Mouse (Mus musculus) stomach, embryonic 14.5 days (tissue): ENCODE results near the gene Mlh3. TPM values are rescaled to one million over a fixed set of nuclear protein-coding genes. Genes with fewer than 3 reads are reported as not detected.
A peak's percentile ranks its signal among the peaks of the same experiment; 100 is the strongest.

Experiments
- ATAC-seq: fragments of 200-750 bp; cut with Nextera tagmentation; 2 replicates; pipeline ENCODE4 v1.8.0; 2017; ENCODE audit warnings: low read depth, moderate TSS enrichment; ENCODE audit not compliant: insufficient number of reproducible peaks, insufficient read depth, low FRiP score
- H3K27ac ChIP-seq: fragments of 300-500 bp; sonication (generic); 2 replicates; pipeline ENCODE4 v1.5.1; 2014; ENCODE audit warnings: mild to moderate bottlenecking, low read length, moderate library complexity, mixed read lengths
- H3K27me3 ChIP-seq: fragments of 300-500 bp; sonication (generic); 2 replicates; pipeline ENCODE4 v1.6.1; 2014; ENCODE audit warnings: low read length, control low read depth, mixed read lengths; ENCODE audit not compliant: control insufficient read depth, insufficient read depth
- H3K36me3 ChIP-seq: fragments of 300-500 bp; sonication (generic); 2 replicates; pipeline ENCODE4 v1.6.1; 2014; ENCODE audit warnings: mild to moderate bottlenecking, control low read depth, low read length, moderate library complexity, mixed read lengths; ENCODE audit not compliant: control insufficient read depth, insufficient read depth
- H3K4me1 ChIP-seq: fragments of 300-500 bp; sonication (generic); 2 replicates; pipeline ENCODE4 v1.6.1; 2014; ENCODE audit warnings: low read length, control low read depth, mixed read lengths; ENCODE audit not compliant: control insufficient read depth, insufficient read depth
- H3K4me2 ChIP-seq: fragments of 300-500 bp; sonication (generic); replicated peaks from 2 replicates; pipeline ENCODE4 v1.6.1; 2014; ENCODE audit warnings: low read depth, low read length, control low read depth
- H3K4me3 ChIP-seq: fragments of 300-500 bp; sonication (generic); 2 replicates; pipeline ENCODE4 v1.5.1; 2014; ENCODE audit warnings: low read depth, low read length, control low read depth
- H3K9ac ChIP-seq: fragments of 300-500 bp; sonication (generic); replicated peaks from 2 replicates; pipeline ENCODE4 v1.6.1; 2014; ENCODE audit warnings: low read depth, mild to moderate bottlenecking, control low read depth, low read length, moderate library complexity, mixed read lengths
- H3K9me3 ChIP-seq: fragments of 300-500 bp; sonication (generic); 2 replicates; pipeline ENCODE4 v1.6.1; 2016; ENCODE audit warnings: low read depth, low read length, control low read depth; ENCODE audit not compliant: control insufficient read depth
- WGBS: fragments of 180-500 bp; shearing (Covaris S2); extraction: QIAGEN DNeasy Blood & Tissue Kit; methylation state at CpG from one replicate; pipeline ENCODE4 v1.1.7; 2014; 5-methylcytosine and 5-hydroxymethylcytosine counted together
- polyA plus RNA-seq: library from polyadenylated mRNA; unstranded; fragments of >200 nt; fragmentation: Nextera tagmentation; extraction: Ambion mirVana; gene quantifications from 2 replicates; pipeline ENCODE4 v1.2.1, GENCODE M21; 2014

Gene Mlh3
- polyA plus RNA-seq, 1 experiment from 2014 or later: 9.0 TPM

DNA sequence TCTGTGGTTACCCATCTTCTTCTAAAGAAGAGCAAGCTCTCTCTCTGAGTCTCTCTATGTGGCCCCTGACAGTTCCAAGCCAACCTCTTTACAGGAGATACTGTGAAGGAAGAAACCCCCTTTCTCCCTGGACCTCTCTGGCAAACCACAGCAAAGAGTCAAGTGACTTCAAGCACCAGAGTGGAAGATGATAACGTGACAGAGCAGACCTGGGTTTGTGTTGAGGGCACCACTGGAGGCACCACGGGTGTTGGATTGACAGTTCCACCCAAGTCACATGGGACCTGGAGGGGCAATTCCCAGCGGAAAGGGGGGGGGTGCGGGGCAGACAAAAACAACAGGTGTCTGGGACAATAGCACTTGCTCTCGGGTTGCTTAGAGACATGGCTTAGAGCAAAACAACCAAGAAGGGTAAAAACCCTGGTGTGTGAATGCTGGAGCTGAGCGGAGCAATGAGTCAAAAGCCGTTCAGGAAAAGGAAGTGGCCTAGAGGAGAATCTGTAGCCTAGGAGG is 61.7 kb downstream of the Mlh3 start:
- Histone ChIP-seq H3K27me3 (no peaks in the 10 kb centered on the region), H3K9ac (no peak overlapping the region), H3K36me3 (no peaks in the 10 kb centered on the region), H3K4me2 (no peak overlapping the region), H3K4me3 (no peak overlapping the region), H3K9me3 (no peaks in the 10 kb centered on the region), H3K4me1 (no peaks in the 10 kb centered on the region), H3K27ac (no peak overlapping the region)
- ATAC-seq: no peak
- 38% methylated on average over 7 of the region's 7 CpGs for WGBS

DNA sequence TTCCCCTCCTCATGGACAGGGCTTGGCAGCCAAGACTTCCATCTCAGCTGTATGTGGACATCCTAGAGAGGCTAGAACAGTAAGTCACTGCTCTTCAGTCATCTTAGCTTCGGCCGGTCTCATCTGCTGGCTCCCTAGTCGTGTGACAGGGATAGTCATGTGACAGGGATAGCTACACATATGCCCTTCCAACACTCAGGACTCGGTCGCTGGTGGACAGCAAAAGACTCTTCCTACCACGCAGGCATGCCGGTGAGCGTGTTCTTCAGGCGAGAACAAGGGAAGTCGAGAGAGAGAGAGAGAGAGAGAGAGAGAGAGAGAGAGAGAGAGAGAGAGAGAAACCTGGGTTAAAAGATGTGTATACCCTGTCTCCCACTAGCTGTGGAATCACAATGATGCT is 65.0 kb downstream of the Mlh3 start:
- Histone ChIP-seq H3K4me3 (no peak overlapping the region), H3K9ac (no peak overlapping the region), H3K4me1 (peaks cover 12% of the 10 kb centered on the region), H3K36me3 (no peaks in the 10 kb centered on the region), H3K27ac (no peak overlapping the region), H3K27me3 (no peaks in the 10 kb centered on the region), H3K4me2 (no peak overlapping the region), H3K9me3 (no peaks in the 10 kb centered on the region)
- 89% methylated on average over 10 of the region's 10 CpGs for WGBS
- no peak for ATAC-seq

DNA sequence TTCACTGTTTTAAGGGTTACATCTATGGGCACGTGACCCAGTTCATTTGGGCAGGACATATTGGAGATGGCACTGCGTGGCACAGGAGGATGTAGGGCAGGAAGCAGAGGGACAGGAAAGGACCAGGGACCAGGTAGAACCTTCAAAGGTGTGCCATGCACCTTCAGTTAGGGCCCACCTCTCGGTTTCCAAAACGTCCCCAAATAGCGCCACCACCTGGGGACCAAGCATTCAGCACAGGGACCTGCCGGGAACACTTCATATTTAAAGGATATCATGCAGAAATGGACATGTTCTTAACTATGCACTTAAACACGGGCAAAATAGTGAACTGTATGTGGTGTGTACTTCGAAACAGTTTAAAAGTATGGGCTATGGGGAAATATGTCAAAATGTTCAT is 66.3 kb downstream of the Mlh3 start:
- H3K4me1 ChIP-seq: peaks cover 12% of the 10 kb centered on the region
- H3K4me2 ChIP-seq: no peak overlapping the region
- ATAC-seq: no peak
- H3K4me3 ChIP-seq: no peak overlapping the region
- H3K36me3 ChIP-seq: no peaks in the 10 kb centered on the region
- no peaks in the 10 kb centered on the region for H3K27me3 ChIP-seq
- H3K9ac ChIP-seq: no peak overlapping the region
- no peak overlapping the region for H3K27ac ChIP-seq
- H3K9me3 ChIP-seq: no peaks in the 10 kb centered on the region
- 49% methylated on average over 8 of the region's 8 CpGs for WGBS

DNA sequence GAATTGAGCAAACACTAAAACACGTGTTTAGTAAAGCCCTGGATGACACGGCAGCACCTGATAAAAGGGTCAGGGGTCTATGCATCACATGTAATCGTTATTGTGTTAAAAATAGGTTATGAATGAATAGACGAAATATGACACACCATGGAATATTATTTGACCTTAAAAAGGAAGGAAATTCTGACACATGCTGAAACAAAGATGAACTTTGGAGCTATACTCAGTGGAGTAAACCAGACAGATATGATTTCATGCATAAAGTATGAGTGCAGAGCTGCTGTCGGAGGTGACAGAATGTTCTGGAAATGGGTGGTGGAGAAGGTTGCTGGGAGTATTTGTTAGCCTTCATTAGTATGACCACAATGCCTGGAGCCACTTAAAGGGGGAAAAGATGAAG is 66.7 kb downstream of the Mlh3 start:
- Histone ChIP-seq H3K36me3 (no peaks in the 10 kb centered on the region), H3K27ac (no peak overlapping the region), H3K4me1 (peaks cover 12% of the 10 kb centered on the region), H3K4me2 (no peak overlapping the region), H3K9me3 (no peaks in the 10 kb centered on the region), H3K4me3 (no peak overlapping the region), H3K27me3 (no peaks in the 10 kb centered on the region), H3K9ac (no peak overlapping the region)
- WGBS: 70% methylated on average over 5 of the region's 5 CpGs
- ATAC-seq: no peak

DNA sequence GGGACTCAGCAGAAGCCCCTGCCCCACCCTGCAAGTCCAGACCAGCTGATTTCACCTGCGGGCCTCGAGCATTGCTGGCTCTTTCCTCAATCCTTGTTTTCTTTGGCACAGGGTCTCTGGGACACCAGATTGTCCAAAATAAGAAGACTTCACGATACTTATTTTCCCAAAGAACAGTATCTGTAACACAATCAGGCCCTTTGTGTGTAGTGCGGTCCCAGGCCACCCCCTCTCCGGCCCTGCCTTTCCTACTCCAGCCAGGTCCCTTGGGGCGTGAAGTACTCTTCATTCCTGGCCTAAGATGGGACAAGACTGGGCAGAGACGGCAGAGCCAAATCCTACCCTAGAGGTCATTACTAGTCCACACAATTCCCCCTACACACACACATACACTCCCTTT is 68.2 kb downstream of the Mlh3 start:
- no peak for ATAC-seq
- 89% methylated on average over 7 of the region's 7 CpGs for WGBS
- H3K27ac ChIP-seq: no peak overlapping the region

DNA sequence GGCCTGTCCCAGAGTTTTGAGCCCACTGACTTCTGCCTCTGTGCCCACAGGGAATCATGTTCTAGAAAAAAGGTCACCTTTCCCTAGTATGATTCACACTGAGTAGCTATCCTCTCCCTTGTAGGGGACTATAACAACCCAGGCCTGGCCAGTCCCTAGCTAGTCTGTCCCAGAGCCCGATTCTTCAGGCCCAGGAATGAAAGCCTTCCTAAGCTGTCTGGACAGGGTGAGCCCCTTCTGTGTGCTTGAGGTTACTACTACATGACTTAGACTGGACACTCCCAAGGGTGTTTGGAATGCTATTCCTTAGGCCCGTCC is 68.6 kb downstream of the Mlh3 start:
- Histone ChIP-seq H3K4me3 (no peak overlapping the region), H3K36me3 (no peaks in the 10 kb centered on the region), H3K27me3 (no peaks in the 10 kb centered on the region), H3K4me1 (peaks cover 26% of the 10 kb centered on the region), H3K9ac (no peak overlapping the region), H3K9me3 (no peaks in the 10 kb centered on the region), H3K4me2 (no peak overlapping the region), H3K27ac (no peak overlapping the region)
- WGBS: 87% methylated on average over 2 of the region's 2 CpGs
- ATAC-seq: no peak

More for the DNA sequence above, 68.2 kb downstream of the Mlh3 start:
- H3K36me3 ChIP-seq: no peaks in the 10 kb centered on the region
- peaks cover 26% of the 10 kb centered on the region for H3K4me1 ChIP-seq
- H3K27me3 ChIP-seq: no peaks in the 10 kb centered on the region
- H3K9me3 ChIP-seq: no peaks in the 10 kb centered on the region
- no peak overlapping the region for H3K4me2 ChIP-seq
- H3K9ac ChIP-seq: no peak overlapping the region
- H3K4me3 ChIP-seq: no peak overlapping the region

DNA sequence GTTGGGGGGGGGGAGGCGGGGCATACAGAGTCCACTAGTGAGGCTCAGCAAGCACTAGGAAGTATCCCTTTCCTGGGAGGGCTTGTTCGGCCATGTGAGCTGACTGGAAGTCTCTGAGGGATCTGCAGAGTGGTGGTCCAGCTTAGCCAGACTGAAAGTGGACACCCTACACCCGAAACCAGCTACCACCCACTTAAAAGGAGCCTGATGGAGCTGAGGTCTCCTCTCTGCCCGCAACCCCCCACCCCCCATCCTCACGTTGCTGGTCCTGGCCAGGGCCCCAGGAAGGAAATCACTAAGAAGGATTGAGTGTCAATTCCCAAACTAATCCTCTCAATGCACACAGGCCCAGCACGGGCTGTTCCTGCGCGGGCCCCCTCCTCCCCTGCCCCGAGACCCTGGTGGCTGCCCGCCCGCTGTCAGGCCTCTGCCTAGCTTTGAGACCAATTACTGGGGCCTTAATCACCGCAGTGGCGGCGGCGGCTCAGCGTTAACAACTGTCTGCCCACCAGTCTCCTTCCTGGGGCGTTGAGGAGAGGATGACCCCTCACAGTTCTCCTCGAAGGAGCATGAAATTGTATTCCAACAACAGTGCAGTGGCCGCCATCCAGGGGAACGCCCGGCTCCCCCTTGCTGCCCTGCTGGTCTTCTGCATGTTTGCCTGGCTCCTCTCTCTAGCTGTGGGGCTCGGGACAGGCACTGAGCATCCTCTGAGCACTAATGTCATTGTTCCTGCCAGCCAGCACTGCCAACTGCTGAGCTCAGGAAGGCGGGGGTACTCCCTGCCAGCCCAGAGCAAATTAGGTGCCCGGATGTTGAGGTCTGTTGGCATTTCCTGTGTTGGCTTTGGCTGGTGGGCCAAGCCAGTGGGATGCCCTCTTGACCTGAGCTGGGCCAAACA is 69.2 kb downstream of the Mlh3 start:
- Histone ChIP-seq H3K27me3 (no peaks in the 10 kb centered on the region), H3K9me3 (no peaks in the 10 kb centered on the region), H3K36me3 (no peaks in the 10 kb centered on the region), H3K9ac (no peak overlapping the region), H3K4me1 (peaks cover 26% of the 10 kb centered on the region), H3K4me3 (no peak overlapping the region), H3K4me2 (no peak overlapping the region), H3K27ac (peak overlapping the region; percentile 33; the same call in 1 of the 2 replicates)
- no peak for ATAC-seq
- 22% methylated on average over 24 of the region's 24 CpGs for WGBS

DNA sequence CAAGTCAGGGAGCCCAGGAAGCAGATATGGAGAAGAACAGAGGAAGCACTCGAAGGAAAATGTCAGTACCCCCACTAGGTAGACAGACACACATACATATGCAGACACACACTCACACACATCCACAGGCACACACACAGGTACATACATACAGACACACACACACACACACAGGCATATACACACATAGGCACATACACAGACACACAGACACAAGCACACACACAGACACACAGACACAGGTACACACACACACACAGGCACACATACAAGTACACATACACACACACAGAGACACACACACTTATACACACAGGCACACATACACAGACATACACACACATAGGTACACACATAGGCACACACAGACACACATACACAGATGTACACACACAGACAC is 70.4 kb downstream of the Mlh3 start:
- Histone ChIP-seq H3K4me3 (no peak overlapping the region), H3K27me3 (no peaks in the 10 kb centered on the region), H3K9ac (no peak overlapping the region), H3K4me2 (no peak overlapping the region), H3K36me3 (no peaks in the 10 kb centered on the region), H3K4me1 (peaks cover 30% of the 10 kb centered on the region), H3K27ac (no peak overlapping the region), H3K9me3 (no peaks in the 10 kb centered on the region)
- ATAC-seq: no peak
- WGBS: 80% methylated on average over 1 of the region's 1 CpGs

DNA sequence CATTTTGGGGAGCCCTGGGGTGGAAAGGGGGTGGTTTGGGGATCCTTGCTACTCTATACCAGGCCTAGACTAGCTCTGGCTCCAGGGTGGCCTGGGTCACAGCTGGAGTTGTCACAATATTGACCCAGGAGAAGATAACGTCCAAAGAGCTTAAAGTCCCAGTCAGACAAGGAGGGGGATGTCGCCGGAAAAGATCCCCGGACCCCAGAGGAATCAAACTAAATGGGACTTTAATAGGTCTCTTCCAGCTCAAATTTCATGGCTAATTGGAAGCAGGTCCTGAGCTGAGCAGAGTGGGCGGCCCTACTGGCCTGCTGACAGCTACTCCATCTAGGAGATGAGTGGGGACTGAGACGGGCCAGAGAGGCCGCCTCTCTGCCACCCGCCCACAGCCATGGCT is 72.5 kb downstream of the Mlh3 start:
- H3K27me3 ChIP-seq: no peaks in the 10 kb centered on the region
- peaks cover 45% of the 10 kb centered on the region for H3K4me1 ChIP-seq
- no peak overlapping the region for H3K9ac ChIP-seq
- no peak for ATAC-seq
- H3K4me3 ChIP-seq: no peak overlapping the region
- H3K27ac ChIP-seq: no peak overlapping the region; the same call in 1 of the 2 replicates
- H3K36me3 ChIP-seq: no peaks in the 10 kb centered on the region
- H3K9me3 ChIP-seq: no peaks in the 10 kb centered on the region
- 23% methylated on average over 8 of the region's 8 CpGs for WGBS
- H3K4me2 ChIP-seq: no peak overlapping the region
